Mouse (Mus musculus) embryonic fibroblast, embryonic 13.5 days (primary cell): Measurements from ENCODE around the gene Ppp1r21.
A peak's percentile ranks its signal among the peaks of the same experiment; 100 is the strongest.

Experiments used
- CTCF ChIP-seq: IDR thresholded peaks from 2 replicates; pipeline ENCODE4 v1.5.1; 2011; ENCODE audit warnings: mild to moderate bottlenecking, control low read depth, low read length, moderate library complexity, borderline replicate concordance; ENCODE audit not compliant: insufficient read depth
- POLR2A ChIP-seq: IDR thresholded peaks from 2 replicates; pipeline ENCODE4 v1.6.1; 2011; ENCODE audit warnings: low read depth, mild to moderate bottlenecking, control low read depth, low read length, moderate library complexity

DNA sequence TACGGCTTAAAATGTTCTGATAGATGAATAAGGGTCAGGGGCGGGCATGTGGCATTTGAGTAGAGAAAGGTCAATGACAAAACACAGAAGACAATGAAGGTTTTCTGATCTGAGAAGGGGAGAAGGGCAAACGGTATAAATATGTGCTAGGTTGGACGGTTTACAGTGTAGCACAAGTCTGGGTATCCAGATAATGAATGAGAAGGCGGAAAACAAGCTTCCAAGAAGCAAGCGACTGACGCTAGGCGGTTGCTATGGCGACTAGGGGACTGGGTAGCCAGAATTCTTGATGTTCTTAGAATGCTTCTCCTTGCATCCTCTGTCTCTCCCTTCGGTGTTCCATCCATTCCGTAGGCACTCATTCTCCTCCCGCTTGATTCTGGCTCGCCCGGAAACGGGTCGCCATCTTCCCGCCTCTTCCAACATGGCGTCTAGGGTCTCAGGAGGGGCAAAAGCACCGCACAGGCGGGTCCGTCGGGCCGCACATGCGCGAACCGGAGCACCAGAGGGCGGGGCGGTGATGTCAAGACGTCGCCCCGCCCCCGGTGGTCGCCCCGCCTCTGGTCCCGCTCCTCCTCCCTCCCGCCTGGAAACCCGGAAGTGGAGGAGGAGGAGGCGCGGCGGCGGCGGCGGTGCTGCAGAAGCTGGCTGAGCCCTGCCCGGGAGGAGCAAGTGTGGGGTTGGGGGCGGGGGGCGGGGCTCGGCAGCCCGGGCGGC is at the start of gene Ppp1r21:
- TF ChIP-seq CTCF (no peak), POLR2A (peak; percentile 87)
